Mouse (Mus musculus) frontal cortex, adult 2 months (tissue): ENCODE results near the gene Mecom. TPM values are rescaled to one million over a fixed set of nuclear protein-coding genes. Genes with fewer than 3 reads are reported as not detected.

Source experiments
- DNase-seq, 2 experiments: peaks; one replicate each; pipeline ENCODE4 v3.0.0; 2022; ENCODE audit warnings: low spot score in 1 of 2; ENCODE audit errors: extremely low spot score in 1 of 2
- polyA plus RNA-seq: library from polyadenylated mRNA; depleted of rRNA; stranded (reverse); fragments of >200 nt; gene quantifications from 2 replicates; pipeline ENCODE4 v1.2.3, GENCODE M21; 2012

Mecom gene
- polyA plus RNA-seq, 1 experiment: 2.6 TPM

DNA sequence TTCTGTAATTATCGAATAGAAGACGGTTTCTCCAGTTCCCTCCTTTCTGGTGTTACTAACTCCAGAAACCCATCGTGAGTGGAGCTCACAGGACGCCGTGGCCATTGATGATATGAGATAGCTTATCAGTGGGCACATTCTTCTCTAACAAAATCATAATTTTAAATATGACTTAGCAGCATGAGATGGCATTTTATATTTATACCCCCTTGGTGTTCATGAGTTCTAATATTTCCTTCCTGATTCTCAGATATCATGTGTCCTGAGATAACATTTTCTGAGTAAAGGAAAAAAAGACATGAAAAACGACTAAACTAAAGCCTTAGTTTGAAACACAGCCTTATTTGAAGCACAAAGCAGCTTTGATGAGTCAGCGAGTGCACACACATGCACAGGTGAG, 481.3 kb downstream of the Mecom start:
- no peak for DNase-seq

DNA sequence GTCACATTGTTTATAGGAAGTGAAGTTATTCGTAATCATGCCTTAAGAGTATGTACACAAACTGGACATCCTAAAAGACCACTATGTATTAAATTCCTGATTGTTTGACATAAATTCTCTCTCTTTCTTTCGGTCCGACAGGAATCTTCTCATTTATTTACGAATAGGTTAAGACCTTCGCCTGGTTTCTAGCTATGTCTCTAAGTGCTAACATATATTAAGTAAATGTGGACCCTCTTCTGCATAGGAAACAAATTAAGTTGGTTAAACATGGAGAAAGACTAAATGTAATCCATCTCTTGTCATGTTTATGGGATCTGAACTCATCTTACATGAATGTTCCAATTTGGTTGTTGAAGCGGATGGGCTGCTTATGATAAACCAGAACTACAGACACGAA, 487.8 kb downstream of the Mecom start:
- no peak for DNase-seq

- DNase-seq: no peak
Observed at GRCm38 (mm10) chr3:30059615-30060014, 488.2 kb downstream of the Mecom start.

DNA sequence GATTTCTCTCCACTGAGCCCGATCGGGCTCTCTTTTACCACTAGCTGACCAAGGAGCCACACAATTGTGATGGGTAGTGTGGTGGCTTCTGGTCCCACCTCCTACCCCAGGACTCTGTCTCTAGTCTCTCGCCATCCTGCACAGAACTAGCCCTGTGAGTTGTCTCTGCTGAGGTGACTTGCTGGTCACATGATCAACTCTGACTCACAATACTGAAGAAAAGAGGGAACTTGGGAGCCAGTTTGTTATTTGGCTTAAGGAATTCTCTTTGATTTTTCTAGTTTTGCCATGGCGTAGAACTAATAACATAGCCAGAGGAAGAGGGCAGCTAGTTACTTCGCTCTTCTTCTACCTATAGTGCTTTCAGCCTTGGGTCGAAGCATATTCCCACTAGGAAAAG, 496.5 kb downstream of the Mecom start:
- DNase-seq: no peak

DNA sequence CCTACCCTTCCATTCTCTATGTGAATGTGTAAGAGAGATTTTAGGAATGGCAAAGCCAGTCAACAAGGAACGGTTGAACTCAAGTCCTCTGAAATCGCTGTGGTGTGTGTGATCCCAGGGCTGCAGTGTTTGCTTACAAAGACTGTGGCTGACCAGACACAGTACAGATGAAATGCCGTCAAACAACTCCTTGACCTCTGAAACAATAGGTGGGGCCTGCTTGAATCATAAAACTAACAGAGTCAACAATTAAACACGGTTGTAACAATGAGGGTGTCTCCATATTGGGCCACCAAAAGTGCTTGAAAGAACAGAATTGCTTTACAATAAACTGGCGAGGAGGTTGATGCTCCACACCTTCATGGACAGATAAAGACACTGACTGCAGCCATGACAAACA, 497.0 kb downstream of the Mecom start:
- no peak for DNase-seq

DNA sequence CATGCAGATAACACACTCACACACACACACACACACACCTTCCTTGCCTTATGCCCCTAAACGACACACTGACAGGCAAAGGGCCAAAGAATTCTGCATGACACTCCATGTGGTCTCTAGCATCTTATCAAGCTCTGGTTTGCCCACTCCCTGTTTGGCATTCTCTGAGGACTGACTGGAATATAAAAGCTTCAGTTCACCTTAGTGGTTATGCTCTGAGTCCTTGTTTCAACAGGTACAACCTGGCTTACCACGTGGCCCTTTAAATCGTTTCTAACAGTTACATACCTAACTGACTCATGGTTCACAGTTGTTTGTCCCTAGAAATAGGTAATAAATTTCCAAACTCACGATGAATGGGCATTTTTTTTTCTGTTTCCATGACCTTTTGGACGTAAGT, 499.0 kb downstream of the Mecom start:
- DNase-seq: no peak

GRCm38 (mm10) chr3:30048157-30048556, 499.7 kb downstream of the Mecom start:
- no peak for DNase-seq

DNA sequence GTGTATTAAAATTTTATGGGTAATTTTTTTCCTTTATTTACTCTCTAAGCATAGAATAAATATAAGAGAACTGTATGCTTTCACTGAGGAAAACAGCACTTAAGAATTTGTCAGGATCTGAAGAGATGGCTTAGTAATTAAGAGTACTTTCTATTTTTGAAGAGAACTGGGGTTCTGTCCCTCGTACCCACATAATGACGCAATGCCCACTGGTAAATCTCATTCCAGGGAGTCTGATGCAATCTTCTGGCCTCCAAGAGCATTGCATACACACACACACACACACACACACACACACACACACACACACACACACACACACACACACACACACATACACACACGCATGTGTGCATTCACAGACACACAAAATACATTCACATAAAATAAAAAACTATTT, 504.3 kb downstream of the Mecom start:
- DNase-seq: no peak

GRCm38 (mm10) chr3:30038545-30038944, 509.3 kb downstream of the Mecom start:
- no peak for DNase-seq

GRCm38 (mm10) chr3:30019961-30020360, 527.8 kb downstream of the Mecom start:
- no peak for DNase-seq

GRCm38 (mm10) chr3:30019411-30019810, 528.4 kb downstream of the Mecom start:
- no peak for DNase-seq

DNA sequence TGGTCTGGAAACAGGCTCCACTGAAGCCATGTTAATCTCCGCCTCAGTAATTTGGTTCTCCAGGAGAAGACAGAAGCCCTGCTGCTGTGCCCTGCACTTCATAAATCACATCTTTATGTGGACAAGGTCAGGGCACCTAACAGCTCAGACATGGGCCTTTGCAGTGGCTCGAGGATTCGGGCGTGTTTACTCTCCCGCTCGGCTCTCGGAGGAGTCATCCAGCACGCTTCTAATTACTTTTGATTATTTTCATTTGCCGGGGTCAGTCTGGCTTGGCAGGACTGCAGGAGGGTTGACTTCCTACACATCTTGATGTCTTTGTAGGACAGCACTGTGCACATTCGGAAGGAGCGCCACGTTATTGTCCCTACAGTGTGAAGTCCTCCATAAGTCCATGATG, 529.6 kb downstream of the Mecom start:
- no peak for DNase-seq

DNA sequence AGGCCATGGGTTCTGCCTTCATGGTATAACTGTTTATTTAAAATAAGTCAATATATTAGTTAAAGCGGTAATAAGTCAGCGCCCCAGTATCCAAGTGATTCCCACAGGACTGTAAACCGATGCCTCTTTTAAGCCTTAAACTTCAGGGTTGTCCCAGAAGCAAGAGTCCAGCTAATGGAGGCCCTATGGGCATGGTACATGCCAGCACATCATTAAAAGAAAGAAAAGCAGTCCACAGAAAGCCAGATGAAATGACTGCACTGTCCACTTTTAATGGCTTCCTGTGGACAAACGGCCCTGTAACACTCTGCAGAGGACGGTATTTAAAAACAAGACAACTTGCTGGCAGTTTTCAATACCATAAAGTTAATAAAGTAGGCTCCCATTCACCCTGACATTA, 531.0 kb downstream of the Mecom start:
- no peak for DNase-seq

DNA sequence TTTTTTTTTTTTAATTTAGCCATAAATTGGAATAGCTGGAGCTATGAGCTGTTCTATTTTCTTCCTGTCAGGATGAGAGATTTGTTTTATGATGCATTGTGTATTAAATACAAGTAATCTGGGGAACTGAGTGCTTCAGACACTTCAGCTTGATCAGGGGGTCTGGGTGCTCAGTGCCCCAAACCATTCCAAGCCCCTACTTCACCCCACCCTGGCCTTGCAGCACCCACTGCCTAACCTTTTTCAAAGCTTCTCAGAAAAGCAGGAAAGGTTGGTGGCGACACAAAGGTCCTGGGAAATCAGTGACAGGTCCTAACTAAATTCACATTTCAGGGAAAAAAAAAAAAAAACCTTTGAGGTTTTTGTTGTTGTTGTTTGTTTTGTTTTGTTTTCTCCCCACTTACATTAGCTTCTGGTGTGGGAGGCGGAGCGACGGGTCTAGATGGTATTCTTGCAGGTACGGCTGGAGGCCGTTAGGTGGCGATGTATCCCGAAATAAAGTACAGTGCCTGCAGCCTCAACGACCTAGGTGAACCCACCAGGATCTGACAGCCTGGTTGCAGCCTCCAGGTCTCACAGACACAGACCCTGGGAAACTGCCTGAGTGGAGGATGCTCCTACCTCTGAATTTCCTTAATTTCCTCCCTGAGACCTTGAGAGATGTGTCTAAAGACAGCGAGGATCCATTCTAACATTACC, 532.7 kb downstream of the Mecom start:
- DNase-seq: peak; percentile 6 to 72

DNA sequence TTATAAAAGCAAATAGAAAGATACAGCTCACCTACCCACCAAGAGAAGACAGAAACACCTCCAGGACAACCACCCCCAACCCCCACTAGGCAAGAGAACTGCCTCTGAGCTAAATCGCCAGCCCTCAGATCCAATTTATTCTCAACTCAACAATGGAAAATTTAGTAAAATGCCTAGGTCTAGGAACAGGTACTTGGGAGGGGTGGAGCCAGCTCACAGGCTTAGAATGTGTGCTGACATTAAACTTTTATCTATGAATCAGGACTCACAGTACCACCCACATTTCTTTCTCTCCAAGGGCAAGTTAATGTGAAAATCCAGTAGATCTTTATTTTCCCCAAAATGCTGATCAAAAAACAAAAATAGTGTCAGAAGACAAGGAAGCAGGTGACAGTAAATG, 533.5 kb downstream of the Mecom start:
- no peak for DNase-seq

GRCm38 (mm10) chr3:30013416-30013815, 534.4 kb downstream of the Mecom start:
- DNase-seq: no peak

DNA sequence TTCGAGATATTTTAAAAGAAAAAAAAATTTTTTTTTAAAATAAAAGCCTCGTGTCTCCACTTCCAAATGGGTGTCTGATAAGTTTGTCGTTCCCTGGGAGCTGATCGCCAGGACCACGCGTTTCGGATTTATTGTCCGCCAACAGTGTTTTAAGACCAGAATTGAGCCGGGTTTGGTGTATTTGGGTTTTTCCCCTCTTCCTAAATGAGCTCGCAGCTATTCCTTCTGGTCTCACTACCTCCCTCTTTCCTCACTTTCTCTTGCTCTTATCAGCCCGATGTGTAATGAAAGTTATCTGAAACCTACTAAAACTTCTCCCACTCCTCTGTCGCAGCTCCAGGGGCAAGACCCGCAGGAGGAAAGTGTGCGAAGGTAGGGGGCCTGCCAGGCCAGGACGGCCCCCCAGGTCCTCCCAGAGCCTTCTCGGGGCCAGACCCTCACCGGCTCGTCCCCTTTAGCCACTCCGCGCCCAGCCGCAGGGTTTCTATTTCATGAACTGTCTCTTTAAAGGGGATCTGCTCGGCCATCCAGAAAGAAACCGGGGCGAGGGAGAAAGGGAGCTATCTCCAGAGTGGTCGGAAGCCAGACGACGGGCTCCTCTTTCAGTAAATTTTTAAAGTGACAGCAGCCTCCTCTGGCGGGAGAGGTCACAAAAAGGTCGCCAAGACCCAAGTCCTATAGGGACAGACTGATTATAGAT, 535.0 kb downstream of the Mecom start:
- no peak for DNase-seq

DNA sequence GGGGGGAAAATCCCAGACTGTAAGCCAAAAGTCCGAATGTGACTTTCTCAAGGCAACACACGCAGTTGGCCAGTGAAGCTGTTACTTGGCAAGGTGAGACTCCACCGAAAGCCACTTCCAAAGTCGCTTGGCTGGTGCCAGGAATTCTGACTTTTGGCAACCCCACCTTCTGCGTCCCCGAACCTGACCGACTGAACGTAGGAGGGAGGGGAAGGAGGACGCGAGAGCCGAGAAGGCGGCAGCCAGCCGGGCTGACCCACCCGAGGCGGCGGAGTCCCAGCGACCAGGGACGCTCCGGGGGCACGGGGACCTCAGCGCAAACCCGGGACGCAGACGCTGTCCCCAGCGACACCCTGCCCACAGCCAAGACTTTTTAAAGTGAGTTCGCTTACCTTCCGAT, 535.7 kb downstream of the Mecom start:
- no peak for DNase-seq

DNA sequence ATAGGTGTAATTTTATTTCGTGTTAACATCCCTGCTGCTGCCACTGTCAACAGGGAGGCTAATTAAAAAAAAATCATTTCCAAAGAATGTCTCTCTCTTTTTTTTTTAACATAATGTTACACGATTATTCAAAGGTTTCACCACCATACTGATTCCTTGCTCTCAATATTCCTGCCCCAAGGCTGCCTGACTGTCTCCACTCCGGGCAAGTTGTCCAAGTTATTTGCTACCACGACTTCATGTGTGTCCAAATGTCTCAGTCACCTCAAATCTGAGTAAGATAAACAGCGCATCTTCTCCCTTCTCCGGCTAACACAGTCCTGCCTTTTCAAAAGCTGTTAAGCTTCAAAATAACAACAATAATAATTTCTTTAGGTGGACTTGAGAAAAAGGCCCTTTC, 536.1 kb downstream of the Mecom start:
- no peak for DNase-seq

DNA sequence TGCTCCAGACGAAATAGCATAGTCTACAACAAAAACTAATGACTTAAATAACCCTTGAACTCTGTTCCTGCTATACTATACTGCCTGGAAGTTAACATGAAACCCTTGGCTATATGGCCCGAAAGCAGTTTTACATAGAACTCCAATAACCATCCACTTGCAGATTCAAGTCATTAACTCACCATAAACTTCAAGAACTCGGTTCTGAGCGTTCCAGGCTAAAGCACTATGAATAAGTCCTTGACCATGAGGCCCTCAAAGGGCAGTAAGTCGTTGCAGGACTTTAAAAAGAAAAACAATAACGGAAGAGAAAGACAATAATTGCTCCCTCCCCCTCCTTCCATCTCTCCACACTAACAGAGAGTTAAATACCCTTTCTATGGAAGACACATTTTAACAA, 536.9 kb downstream of the Mecom start:
- DNase-seq: no peak

GRCm38 (mm10) chr3:30009596-30009995, 538.2 kb downstream of the Mecom start:
- DNase-seq: no peak

DNA sequence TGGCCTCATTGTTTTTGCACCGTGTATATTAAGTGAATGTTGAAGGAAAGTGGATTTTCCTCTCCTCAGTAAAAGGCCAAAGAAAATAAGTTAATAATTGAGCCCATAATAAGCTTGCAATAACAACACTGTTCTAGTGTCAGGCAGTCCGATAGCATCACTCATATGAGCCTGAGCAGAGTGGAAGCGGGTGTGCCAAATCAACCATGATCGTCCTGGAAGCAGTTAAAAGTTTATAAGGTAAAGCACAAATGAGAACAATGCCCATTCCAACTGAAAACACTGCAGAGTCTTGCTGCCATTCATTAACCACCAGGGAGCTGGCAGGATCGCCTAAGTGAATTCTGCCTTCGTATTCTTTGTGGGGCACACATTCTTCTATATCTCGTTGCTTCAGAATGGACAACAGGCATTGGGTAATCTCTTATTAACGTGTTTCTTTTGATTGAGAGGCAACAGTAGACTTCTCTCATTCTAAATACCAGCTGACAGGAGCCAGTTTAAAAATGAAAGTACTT, 542.9 kb downstream of the Mecom start:
- DNase-seq: no peak
